Mouse (Mus musculus) large intestine, adult 2 months (tissue): ENCODE results near the gene Fmo5. TPM values are rescaled to one million over a fixed set of nuclear protein-coding genes. Genes with fewer than 3 reads are reported as not detected.
A peak's percentile ranks its signal among the peaks of the same experiment; 100 is the strongest.

ENCODE experiments used
- DNase-seq: peaks from one replicate; pipeline ENCODE4 v3.0.0-alpha.2; 2012; ENCODE audit warnings: low read depth, low spot score
- WGBS: fragments of 180-500 bp; shearing (Covaris S2); methylation state at CpG from one replicate; pipeline ENCODE4 v1.1.7; 2018; 5-methylcytosine and 5-hydroxymethylcytosine counted together
- polyA plus RNA-seq: library from polyadenylated mRNA; depleted of rRNA; stranded (reverse); fragments of >200 nt; gene quantifications from 2 replicates; pipeline ENCODE4 v1.2.3, GENCODE M21; 2012

Gene Fmo5
- polyA plus RNA-seq, 1 experiment, result 24.1 TPM

DNA sequence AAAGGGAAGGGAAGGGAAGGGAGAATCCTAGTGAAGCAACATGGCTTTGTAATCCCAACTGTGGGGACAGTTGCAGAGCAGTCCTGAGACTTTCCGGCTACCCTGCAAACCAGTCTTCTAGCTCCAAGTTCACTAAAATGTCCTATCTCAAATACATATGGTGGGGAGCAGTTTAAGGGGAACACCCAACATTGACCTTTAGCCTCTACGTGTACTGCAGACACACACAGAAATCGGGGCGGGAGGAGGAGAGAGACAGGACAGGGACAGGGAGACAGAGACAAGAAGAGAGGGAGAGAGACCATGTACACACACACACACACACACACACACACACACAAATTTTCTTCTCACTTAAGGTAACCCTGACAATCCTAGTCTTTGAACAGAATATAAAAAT lies 1.3 kb downstream of the Fmo5 start:
- no peak for DNase-seq
- 65% methylated on average over 4 of the region's 4 CpGs for WGBS

DNA sequence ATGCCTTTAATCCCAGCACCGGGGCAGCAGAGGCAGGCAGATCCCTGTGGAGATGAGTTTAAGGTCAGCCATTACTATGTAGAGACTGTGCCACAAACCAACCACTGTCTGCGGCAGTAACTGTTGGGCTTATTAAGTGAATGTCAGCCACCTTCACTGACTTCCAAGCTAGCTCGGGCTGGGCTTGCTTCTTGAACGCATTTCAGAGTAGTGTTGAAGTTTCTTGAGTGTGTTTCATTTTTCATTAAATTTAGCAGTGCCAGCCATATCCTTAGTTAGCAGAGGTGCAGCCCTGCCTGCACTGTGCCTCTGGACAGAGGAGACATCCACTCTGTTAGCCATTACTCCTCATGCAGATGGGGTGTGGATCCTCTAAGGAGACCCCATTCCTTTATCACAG lies 2.1 kb downstream of the Fmo5 start:
- no peak for DNase-seq
- WGBS, result 93% methylated on average over 4 of the region's 4 CpGs

DNA sequence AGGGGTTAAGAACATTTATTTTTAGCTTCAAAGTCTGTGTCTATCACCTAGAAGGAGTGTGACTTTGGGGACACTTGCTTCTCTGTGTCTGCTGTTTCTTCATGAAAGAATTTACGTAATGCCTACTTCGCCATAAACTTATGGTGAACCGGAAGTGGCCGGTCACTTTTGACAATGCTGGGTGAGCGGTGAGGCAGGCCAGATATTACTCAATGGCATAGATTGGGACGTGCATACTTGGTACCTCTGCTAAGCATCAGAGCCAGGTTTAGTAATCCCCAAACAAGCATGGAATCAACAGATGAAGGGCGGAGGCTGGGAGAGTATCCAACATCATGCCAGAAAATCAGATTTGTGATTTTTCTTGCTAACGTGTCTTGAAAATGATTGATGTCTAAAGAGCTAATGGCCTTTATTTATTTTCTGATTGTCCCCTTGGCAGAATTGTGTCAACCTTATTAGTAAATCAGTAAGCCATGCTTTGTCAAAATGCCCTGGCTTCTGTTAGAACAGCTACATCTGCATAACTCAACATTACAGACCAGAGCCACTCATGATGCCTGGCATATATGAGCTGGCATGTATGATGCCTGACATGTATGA lies 2.8 kb downstream of the Fmo5 start:
- 91% methylated on average over 8 of the region's 8 CpGs for WGBS
- DNase-seq, result no peak

DNA sequence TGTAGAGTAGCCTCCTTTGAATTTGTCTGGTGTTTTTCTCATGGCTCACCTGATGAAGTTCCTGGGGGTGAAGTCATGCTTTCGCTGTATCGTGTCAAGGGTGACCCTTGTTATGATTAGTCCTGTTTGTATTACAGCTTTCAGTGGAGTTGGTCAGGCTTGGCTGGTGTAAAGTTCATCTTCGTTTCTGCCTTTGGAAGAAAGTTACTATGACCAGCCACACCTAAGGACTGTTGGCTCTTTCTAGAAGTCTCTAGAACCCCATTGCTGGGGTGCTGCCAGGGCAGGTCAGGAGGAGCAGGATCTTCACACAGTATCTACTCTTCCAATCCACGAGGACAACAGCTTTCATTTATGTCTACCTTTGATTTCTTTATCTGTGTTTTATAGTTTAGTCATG lies 4.9 kb downstream of the Fmo5 start:
- 31% methylated on average over 4 of the region's 4 CpGs for WGBS
- no peak for DNase-seq

DNA sequence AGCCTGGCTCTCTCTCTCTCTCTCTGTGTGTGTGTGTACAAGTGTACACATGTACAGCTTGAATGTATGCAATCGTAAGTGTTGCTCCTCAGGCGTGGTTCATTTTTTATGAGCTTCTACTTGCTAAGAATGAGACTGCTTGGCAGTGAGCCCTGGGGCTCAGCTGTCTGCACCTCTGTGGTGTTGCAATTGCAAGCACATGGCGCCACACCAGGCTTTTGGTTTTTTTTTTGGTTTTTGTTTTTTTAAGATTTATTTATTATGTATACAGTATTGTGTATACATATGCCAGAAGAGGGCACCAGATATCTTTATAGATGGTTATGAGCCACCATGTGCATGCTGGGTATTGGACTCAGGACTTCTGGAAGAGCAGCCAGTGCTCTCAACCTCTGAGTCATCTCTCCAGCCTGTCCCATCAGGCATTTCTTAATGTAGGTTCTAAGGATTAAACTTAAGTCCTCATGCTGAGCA lies 5.7 kb downstream of the Fmo5 start:
- WGBS, result 8% methylated on average over 3 of the region's 3 CpGs
- DNase-seq, result no peak

DNA sequence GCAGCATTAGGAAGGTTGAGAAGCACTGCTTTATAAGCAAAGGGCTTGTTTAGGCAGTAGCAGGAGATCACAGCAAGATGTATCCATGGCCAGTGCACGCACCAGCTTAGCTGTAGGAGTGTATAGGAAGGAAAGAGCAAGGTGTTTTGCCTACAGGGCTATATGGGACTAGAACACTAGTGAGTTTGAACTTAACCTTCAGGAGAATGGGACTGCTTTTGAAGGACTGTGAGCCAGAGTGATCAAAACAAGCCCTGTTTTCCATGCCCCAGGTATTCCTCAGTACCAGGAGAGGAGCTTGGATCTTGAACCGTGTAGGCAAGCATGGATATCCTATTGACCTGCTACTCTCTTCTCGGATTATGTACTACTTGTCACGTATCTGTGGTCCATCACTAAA lies 12.8 kb downstream of the Fmo5 start:
- DNase-seq, result no peak
- 92% methylated on average over 4 of the region's 4 CpGs for WGBS

DNA sequence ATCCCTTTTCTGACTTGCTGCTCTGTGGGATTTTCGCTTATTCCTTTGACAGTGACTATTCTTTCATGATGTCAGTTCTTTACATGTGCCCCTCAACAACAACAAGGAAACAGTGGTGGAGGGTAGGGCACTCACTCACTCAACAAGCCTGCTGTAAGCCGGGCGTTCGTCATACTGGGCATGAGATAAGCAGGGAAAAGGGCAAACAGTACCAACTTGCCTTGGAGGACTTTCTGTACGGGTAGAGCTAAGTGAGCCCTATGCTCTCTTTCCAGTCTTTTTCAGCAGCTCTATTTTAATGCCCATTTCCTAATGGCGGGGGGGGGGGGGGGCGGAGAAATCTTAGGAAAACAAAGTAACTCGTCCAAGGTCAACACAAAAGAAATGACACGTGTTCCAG lies 13.4 kb downstream of the Fmo5 start:
- DNase-seq, result no peak
- 68% methylated on average over 9 of the region's 9 CpGs for WGBS

DNA sequence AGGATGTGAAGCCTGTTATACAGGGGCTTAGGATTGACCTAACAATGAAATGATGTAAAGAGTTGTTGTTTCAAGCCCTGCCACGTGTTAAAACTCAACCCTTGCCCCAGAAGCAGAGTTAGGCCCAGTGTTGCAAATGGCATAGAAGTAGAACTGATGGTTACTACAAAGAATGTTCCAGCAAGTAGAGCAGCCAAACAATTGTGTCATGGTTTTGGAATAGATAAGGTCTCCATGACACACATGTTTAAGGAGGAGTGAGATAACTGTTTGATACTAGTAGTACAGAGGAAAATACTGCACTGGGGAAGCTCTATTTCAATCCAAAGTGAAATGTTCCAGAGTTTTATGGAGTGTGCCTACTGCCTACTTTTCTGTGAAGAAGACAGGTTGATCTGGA lies 19.9 kb downstream of the Fmo5 start:
- 35% methylated on average over 1 of the region's 1 CpGs for WGBS
- DNase-seq, result no peak

DNA sequence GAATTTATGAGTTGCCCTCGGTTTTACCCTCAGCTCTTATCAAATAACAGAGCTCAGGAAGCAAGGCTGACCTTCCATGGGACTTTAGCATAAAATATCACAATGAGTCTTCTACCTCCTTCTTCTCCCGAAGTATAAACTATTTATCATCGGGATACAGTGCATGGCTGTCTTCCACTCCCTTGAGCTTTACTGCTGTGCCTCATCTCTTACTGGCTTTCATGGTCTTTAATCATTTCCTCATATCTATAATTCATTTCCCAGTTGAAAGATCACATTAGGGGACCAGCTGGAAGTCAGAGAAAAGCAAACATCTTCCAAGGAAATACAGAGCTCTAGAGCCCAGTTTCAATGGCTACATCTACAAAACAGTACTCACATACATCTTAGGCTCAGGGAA lies 20.4 kb downstream of the Fmo5 start:
- WGBS, result 56% methylated on average over 3 of the region's 3 CpGs
- DNase-seq, result no peak

DNA sequence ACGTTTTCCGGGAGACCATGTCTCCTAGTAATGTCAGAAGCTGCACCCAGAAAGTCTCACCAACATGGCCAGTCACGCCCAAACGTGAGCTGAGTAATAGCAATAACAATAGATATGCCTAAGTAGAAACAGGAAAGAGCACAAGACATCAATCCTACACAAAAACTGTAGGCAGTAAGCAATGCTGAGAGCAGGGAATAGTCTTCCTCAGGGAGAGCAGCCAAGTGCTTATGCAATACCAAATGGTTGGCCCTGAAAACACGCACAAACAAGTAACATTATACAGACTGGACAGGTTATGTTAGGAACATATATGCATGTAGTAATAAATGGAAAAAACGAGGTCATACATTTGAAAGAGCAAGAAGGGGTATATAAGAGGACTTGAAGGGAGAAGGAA lies 20.9 kb downstream of the Fmo5 start:
- DNase-seq, result no peak
- WGBS, result 60% methylated on average over 6 of the region's 6 CpGs

DNA sequence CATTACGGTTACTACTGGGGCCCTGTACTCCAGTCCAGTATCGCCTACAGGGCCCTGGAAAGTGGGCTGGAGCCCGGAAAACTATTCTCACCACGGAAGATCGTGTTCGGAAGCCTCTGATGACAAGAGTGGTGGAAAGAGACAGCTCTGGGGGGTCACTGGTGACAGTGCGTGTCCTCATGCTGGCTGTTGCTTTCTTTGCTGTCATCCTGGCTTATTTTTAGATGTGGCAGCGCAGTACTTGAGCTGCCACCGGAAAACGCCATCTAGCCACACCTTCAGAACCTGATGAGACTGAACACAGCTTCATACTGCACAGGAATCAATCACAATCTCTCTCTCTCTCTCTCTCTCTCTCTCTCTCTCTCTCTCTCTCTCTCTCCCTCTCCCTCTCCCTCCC lies 23.0 kb downstream of the Fmo5 start:
- 91% methylated on average over 10 of the region's 10 CpGs for WGBS
- no peak for DNase-seq

DNA sequence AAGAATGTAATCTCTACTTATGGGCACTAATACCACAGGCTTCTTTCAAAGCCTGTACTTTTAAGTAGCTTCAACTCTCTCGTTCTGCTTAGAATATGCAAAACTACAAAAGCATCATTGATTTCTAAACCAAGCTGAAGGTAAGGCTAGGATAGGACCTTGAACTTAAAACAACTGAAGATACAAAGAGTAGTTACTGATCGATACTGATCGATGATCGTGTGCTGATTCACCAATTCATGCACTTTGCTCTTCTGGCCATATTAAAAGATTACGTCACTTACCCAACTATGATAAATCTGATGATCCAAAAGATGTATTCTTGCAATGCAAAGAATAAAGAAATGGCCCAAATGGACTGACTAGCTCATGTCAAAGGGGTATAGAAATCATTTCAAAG lies 25.2 kb downstream of the Fmo5 start:
- WGBS, result 89% methylated on average over 5 of the region's 5 CpGs

DNA sequence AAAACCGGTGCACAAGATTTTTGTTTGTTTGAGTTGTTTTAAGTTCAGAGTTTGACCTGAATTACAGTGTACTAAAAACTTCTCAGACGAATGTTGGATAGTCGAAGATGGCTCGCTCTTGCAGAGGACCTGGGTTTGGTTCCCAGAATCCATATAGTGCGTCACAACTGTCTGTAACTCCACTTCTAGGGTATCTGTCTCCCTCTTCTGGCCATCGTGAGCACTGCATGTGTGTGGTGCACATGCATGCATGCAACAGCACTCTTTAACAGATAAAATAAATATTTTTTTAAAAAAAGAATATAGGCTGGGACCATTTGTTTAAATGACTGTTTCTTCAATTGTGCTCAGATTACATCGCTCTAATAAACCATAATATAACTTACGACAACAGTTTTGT lies 26.3 kb downstream of the Fmo5 start:
- DNase-seq, result no peak
- 85% methylated on average over 8 of the region's 8 CpGs for WGBS

More for the DNA sequence above, 25.2 kb downstream of the Fmo5 start:
- DNase-seq, result no peak

DNA sequence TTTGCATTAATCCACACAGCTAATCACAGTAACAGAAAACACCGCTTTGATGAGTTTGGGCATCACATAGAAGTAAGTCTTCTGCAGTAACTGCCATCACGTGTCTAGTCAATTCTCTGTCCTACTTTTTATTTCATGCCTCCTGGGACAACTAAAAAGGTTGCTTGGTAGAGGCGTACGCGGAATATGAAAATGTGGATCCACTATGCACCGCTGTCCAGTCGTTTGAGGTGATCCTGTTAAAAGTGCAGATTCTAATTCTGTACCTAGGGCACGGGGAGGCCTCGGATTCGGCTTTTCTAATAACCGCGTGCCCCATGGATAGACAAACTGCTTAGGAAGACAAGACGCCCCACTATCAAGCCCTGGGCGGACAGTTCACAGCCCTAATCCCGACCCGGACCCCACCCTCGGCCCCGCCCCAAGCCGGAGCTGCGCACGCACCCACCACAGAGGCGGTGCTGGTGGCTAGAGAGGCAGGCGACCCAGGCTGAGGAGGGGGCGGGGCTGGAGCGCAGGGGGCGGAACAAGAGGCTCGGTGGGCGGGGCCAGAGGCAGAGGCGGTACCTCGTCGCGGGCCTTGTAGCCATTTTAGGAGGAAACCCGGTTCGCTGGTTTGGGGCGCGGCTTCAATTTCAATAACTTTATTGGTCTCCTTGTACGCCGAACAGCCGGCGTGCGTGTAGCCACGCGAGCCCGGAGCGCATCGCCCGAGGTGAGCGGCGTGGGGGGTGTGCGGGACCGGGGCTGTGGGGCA lies 29.2 kb downstream of the Fmo5 start, which contains the start of gene Prkab2:
Prkab2 (plus strand) TSS at position 539 of the 757 bp plus-strand sequence.
- peak; percentile 84 for DNase-seq
- WGBS, result 1% methylated on average over 50 of the region's 51 CpGs

DNA sequence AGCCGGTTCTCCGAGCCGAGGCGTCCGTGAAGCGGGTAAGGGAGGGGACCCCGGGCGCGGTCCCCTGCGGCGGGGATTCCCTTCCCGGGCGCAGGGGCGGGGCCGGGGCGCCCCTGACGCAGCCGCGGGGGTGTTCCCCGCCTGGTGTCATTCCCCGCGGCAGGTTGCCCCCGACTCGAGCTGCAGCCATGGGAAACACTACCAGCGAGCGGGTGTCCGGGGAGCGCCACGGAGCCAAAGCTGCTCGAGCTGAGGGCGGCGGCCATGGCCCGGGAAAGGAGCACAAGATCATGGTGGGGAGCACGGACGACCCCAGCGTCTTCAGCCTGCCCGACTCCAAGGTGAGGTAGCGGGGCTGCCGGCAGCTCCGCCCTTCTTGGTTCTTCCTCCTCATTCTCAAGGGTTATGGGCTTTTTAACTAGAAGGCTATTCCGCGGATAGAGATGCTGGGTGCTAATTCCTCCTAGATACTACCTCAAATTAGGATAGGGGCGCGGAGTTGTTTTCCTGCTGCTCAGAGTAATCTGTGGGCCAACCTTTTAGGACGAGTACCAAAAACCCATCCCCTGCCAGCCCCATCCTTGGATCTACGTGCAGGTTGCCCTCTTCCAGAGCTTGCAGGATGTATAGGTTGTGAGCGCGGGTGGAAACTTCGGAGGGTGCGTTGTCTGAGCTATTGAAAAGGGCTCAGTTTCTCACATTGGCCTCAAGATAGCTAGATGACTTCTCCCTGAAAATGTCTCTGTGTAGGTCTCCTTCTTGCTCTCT lies 30.0 kb downstream of the Fmo5 start:
- WGBS, result 1% methylated on average over 48 of the region's 50 CpGs
- no peak for DNase-seq

DNA sequence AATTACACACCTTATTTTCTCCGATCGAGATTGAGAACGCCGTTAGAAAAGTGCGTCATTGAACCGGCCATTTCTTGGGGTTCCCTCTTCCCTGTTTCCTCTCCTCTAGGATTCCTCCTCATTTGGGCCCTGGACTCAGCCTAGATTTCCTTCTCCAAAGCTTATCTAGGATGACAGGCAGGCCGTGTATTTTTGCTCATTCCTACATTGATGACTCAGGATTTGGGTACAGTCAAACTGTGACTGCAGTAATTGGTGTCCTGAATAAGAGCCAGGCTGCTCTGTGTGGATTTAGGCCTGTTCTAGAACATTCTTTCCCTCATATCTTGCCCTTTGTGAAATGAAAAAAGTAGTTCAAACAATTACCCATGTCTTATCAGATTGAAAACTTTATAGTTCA lies 31.1 kb downstream of the Fmo5 start:
- 78% methylated on average over 7 of the region's 7 CpGs for WGBS

DNA sequence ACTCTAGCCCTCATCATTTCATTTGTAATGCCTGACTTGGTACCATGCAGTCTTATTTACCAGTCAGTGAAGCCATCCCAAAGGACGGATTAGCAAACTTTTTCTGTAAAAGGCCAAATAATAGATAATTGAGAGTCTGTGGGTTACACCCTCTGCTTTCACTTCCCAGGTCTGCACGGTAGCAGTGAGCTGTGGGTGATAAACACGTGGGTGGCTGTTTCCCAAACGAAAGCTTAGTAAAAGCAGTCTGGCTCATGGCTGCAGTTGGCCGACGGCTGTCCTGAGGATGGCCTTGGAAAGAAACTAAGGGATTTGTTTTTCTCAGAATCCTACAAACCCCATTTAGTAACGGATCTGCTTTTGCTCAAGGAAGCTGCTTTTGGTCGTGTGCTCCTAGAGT lies 32.6 kb downstream of the Fmo5 start:
- no peak for DNase-seq

More for the DNA sequence above, 31.1 kb downstream of the Fmo5 start:
- no peak for DNase-seq

DNA sequence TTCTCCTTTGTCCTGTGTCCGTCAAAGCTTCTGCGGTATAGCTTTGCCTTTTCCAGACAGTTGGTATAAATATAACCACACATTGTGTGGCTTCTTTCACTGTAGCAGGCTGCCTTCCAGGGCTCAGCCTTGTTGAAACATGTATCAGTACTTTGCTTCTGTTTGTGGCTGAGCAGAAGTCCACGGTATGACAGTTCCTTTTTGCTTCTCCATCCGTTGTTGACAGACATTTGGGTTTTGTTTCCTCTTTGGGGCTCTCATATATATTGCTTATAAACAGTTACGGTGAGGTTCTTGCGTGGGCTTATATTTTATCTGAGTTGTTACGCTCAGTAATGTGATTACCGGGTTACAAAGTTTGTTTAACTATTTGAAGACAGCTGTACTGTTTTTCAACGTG lies 36.9 kb downstream of the Fmo5 start:
- WGBS, result 73% methylated on average over 9 of the region's 9 CpGs
- DNase-seq, result no peak

More for the DNA sequence above, 32.6 kb downstream of the Fmo5 start:
- WGBS, result 59% methylated on average over 8 of the region's 8 CpGs

DNA sequence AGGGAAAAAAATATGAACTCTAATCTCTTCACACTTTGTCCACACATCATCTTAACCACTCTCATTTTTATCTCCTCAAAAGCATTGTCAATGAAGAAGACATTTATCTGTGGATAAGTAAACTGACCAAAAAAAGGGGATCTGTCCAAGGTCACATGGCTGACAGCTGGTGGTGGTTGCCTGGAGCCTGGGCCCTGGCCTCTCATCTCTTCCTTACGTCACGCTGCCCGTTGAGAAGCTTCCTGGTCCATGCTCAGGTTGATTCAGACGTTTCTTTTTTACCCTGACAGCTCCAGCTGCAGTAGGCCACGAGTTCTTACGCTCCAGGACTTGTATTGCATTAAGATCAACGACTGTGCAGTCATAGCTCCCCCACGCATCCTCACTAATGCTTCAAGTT lies 37.5 kb downstream of the Fmo5 start:
- 67% methylated on average over 8 of the region's 8 CpGs for WGBS
- DNase-seq, result no peak

DNA sequence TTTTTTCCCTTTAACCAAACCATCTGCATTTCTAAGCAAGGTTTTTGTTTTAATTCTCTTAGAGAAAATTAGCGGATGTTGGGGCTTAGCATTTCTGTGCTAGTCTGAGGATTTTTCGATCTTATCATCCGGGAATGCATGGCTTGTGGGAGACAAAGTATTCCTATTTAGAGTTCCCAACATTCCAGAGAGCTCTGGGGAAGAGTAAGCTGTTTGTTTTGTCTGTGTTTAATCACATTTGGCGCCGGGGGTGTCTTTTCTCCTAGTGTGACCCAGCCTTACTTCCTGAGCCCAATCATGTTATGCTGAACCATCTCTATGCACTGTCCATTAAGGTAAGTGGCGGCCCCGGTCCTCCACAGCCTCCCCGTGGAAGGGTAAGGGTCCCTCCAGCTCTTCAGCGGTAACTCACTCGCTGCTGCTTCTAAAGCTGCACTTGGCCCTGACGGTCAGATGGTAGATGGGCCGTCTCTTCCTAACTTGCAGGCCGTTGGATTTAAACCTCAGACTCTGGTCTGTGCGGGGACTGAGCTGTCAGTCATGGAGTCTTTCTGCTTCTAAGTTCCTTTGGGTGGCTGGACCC lies 38.6 kb downstream of the Fmo5 start:
- DNase-seq, result no peak
- 72% methylated on average over 14 of the region's 14 CpGs for WGBS
